Mouse (Mus musculus) A20 (cell line): ENCODE measurements around the gene Prm3.

ENCODE experiments used
- DNase-seq: peaks from one replicate; pipeline ENCODE4 v3.0.0-alpha.2; 2011; ENCODE audit warnings: low read depth, low spot score

Prm3 gene

DNA sequence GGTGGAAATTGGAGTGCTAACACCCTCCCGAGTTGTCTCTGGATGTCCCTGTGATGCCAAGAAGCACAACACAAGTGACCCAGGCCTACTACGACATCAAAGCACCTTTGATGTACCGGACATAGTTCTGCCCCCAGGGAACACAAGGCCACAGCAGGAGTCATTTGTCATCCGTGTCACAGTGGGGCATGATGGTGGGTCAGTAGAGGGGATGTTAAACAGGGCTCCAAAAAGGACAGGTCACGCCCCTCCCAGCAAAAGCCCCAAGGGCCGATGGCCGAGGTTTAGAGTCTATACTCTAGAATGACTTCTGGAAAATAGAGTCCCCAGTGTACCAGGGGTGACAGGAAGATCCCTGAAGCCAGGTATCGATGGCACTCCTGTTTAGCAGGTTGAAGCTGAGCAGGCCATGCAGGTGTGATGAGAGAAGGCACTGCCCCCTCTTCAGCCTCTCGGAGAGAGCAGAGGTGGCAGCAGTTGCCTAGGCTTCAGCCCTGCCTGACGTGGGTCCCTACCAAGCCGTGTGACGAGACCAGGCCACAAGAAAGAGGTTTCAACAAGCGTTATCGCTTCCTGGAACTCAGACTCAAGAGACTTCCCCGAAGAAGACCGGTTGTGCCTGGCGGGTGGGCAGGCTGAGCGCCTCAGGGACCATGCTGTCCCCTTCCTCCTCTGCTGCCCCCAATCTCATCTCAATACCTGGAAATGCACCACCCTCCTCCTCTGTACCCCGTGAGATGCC, 18.8 kb downstream of the Prm3 start:
- DNase-seq, result no peak

DNA sequence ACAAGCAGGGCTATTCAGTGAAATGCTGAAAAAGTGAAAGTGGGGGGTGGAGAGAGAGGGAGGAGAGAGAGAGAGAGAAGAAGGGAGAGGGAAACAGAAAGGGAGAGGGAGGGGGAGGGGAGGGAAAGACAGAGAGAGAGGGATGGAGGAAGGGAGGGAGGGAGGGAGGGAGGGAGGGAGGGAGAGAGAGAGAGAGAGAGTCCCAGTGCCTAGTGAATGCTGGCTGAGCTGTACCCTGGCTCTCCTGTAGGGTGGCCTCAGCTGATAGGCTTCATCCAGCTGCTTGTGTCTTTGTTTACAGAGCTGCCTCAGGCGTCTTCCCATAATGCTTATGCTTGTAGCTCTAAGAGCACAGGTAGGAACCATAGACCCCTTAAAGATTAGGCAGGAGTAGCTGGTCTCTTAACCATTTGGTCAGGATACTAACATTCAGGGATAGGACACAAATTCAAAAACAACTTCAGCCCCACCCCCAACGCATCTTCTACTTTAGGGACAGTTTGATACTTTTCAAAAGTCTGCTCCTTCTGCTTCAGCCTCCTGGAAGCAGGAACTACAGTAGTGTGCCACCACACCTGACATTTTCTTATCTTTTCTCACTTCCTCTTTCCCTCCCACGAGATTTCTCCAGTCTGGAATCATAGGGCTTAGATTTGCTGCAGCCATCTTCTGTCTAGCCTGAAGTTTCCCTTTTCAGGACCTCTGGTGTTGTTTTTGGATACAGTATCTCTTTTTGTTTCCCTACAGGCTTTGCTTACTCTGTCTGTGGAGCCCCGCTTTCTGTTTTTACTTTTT, 20.0 kb downstream of the Prm3 start:
- DNase-seq, result peak; percentile 56

DNA sequence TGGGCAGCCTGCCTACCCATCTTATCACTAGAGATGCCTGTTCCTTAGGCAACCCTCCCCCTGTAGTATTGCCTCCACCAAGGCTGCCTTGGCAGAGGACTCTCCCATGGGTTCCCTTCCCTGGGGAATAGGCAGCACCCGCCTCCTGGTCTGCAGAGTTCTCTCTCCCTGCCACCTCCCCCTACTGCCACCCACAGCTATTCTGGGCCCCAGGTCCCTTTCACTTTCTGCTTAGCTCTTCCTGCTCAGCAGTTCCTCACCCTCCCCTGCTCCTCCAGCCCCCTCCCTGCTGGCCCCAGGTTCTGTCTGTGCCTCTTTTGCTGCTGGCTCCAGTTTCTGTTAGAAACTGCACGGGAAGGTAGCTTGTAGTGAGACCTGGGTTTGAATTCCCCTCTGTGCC, 21.1 kb downstream of the Prm3 start:
- DNase-seq, result peak; percentile 66

DNA sequence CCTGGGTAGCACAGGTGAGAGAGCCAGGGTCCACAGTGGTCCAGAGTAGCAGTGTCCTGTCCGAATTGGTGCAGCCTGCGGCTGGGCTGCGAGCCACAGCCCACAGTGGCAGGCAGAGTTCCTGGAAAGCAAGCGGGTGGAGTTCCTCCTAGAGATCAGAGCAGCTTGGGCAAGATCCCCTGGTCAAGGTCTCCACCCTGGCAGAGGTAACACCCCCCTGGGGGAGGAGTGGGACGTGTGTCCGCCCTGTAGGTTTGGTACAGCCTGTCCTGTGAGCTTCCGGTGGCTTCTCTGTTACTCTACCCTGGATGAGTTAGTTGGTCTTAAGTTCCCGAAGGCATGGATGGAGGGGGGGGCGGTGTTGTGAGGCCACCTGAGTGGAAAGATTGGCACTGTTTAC, 21.9 kb downstream of the Prm3 start:
- no peak for DNase-seq

DNA sequence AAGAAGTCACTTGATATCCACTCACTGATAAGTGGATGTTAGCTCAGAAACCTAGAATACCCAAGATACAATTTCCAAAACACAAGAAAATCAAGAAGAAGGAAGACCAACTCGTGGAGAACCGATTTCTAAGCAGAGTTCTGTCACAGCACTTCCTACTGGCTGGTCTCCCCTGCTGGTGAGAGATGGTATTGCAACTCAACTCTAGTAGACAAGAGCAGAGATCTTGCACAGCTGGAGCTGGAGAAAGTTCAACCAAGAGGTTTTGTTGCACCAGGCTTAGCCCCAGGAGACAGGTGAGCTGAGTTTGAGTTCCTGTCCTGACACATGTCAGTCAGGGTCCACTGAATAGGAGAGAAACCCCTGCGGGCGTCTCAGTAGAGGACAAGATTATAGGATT, 23.6 kb downstream of the Prm3 start:
- peak; percentile 83 for DNase-seq

DNA sequence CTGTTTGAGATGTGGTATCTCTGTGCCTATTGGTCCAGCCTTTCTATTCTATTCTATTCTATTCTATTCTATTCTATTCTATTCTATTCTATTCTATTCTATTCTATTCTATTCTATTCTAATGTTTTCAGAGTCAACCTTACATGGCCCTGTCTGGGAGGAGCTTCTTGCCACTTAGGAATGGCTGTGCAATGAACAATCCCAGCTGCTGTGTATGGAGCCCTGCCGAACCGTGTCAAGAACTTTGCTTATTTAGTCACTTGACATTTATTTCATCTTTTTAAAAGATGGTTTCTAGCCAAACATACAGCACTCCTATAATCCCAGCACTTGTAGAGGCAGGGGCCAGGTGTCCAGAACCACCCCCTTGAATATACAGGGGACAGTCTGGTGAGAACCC, 26.4 kb downstream of the Prm3 start:
- DNase-seq, result no peak

DNA sequence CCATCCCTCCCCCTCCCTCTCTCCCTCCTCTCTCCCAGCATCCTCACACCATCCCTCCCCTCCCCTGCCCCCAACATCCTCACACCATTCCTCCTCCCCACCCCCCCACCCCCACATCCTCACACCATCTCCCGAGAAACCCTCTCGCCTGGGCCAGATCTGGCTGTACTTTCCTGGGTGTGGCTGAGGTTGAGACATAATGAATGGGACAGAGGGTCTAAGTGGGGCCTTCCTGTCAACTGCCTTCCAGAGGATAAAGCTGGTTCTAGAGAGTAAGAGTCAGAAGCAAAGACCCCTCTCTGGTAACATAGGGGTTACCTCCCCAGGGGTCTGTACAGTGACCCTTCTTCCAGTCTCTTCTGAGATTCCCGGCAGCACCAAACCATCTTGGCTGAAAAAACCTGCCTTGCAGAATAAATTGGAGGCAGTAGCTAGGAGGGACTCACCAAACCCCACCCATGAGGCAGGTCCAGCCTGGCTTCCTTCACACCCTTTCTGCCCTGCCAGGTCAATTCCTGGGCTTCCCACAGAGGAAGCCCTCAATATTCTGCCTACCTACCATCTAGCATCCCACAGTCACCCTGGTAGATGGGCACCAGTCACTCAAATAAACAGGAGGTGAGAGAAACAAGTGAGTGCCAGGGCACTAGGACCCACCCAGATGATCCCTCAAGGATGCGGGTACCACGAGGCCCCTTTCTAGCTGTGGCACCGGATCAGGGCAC, 27.0 kb downstream of the Prm3 start:
- no peak for DNase-seq

DNA sequence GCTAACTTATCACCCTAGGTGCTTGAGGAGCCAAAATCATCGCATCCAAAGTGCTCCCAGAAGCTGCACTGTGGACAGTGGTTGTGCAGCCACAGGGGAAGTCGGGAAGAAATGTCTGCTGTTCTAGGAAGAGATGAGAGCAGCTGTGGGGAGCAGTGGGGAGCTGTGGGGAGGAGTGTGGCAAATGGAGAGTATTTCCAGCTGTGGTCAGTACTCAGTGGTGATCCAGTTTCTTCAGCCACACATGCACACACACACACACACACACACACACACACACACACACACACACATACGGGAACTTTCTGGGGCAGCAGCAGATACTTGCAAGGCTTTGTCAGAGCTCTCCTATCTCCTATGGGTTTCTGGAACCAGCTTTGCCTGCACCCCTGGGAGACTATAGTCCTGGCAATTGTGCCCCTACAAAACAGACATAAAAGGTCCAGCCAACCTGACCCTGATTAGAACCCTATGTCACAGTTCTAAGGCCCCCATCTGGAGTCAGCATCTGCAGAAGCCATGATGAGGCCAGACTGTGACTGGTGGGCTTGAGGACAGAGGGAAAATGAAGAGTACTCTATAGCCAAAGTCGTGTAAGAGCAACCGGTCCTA, 28.0 kb downstream of the Prm3 start:
- DNase-seq, result no peak

DNA sequence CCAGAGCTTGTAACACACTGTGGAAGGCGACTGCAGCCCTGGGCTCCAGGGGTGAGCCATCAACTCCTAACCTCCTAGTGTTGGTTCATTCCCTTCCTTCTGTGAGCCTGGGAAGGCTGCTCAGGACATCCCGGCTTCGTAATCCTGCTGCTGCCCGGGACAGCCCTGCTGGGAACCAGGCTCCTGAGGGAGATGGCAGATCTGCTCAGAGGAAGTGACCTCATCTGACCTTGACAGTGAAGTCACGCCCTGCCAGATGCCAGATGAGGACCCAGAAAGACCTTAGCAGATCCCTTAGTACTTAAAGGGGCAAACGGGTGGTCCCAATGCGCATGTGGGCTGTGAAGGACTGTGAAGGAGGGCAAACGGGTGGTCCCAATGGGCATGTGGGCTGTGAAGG, 29.5 kb downstream of the Prm3 start:
- DNase-seq, result no peak

DNA sequence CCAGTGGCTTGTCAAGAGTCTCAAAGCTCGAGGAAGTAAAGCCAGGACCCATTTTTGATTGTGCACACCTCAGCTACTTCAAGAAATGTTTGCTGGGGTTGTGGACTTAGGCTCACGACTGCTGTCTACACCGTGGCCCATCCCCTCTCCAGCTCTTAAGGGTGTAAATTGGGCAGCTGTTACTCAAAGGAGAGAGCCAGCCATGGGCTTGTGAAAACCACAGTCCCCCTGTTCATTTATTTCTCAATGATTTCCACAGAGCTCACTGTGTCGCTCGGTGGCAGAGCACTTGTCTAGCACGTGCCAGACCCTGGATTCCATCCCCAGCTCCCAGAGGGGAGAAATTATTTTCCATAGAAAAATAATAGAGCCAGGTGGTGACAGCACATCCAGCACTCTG, 34.5 kb downstream of the Prm3 start:
- no peak for DNase-seq

DNA sequence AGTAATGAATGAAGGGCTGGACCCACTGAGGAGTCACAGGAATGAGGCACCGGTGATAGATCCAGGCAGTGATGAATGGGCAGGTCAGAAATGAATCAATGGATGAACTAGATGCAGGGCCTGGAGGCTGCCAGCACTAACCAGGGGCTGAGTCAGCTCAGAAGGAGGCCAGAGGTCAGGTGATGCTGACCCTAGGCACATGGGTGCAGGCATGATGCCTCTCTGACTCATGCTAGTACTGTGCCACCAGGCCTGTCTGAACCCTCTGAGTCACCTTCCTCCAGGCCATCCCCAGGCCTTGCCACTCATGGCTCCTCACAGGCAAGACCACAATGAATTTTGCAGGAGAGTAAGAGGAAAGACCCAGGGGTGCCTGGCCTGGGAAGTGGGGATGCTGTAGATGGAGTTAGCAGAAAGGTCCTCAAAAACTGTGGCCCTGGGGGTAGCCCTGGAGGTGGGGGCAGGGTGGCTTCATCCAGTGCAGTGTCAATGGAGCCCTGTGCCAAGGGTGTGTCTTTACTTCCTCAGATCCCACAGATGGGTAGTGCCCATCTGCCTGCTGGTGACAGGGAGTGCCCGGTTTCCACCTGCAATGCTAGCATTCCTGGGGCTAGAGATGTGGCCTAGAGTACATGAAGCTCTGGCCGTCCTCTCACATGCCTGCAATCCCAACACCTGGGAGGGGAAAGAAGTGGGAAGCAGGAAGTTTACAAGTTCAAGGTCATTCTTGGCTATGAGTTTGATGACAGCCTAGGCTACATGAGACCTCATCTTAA, 36.0 kb downstream of the Prm3 start:
- DNase-seq, result no peak

DNA sequence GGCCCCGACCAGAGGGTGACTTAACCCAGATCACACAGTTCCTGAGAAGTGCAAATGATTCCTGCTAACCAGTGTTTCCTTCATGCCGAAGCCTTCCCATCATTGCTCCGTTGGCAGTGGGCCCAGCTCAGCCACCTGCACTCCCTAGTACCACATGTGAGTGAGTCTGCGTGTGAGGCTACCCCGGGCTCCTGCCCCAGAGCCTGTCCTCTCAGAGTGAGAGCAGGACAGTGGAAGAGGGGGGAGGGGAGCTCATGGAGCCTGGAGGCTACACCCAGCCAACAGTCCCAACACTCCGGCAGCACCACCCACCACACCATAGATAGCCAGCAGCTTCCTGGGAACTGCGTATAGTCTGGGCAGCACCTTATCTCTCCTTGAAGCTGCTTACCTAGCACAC, 40.9 kb downstream of the Prm3 start:
- DNase-seq, result no peak

DNA sequence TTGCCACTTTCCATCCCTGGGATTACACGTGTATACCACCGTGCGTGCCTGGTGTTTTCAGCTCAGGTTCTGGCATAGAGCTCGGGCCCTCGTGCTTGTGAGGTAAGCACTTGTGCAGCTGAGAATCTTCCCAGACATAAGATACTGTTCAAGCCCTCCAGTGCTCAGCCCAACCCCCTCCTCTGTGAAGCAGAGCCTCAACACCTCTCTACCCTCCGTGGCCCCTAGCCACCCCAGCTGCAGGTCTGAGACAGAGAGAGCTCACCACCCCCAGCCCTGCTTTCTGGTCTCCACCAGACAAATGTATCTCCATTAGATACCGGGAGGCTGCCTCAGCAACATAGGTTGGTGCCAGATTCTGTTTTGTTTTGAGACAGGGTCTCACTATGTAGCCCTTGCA, 41.5 kb downstream of the Prm3 start:
- no peak for DNase-seq

DNA sequence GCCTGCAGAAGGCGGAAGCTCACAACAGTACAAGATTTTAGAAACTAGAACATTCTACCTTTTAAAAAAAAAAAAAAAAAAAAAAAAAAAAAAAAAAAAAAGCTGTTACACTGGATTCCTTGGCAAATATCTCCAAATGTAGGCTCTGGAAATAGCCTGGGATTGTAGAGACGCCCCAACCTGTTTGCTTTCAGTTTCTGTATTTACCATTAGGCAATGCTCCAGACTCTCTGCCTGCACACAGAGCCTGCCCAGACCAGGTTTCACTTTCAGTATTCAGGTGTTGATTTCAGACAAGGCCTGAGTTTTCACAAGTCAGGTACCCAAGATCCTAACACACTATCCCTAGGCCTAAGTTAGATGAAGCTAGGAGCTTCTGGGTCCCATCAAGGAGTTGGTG, 49.6 kb downstream of the Prm3 start:
- DNase-seq, result peak; percentile 51
